Mouse (Mus musculus) liver, embryonic 15.5 days (tissue): ENCODE data around the gene Timm13. TPM values are rescaled to one million over a fixed set of nuclear protein-coding genes. Genes with fewer than 3 reads are reported as not detected.

Experiments used
- ATAC-seq: fragments of 200-750 bp; cut with Nextera tagmentation; 2 replicates; pipeline ENCODE4 v1.8.0; 2017; ENCODE audit warnings: moderate number of reproducible peaks, mild to moderate bottlenecking, moderate library complexity; ENCODE audit not compliant: insufficient read depth
- H3K27ac ChIP-seq: fragments of 300-500 bp; sonication (generic); replicated peaks from 2 replicates; pipeline ENCODE4 v1.5.1; 2015; ENCODE audit warnings: mild to moderate bottlenecking, inconsistent platforms
- H3K27me3 ChIP-seq: fragments of 300-500 bp; sonication (generic); 2 replicates; pipeline ENCODE4 v1.6.1; 2015; ENCODE audit warnings: mild to moderate bottlenecking, inconsistent platforms
- H3K36me3 ChIP-seq: fragments of 300-500 bp; sonication (generic); replicated peaks from 2 replicates; pipeline ENCODE4 v1.6.1; 2015; ENCODE audit warnings: moderate library complexity, mild to moderate bottlenecking, inconsistent platforms
- H3K4me1 ChIP-seq: fragments of 300-500 bp; sonication (generic); replicated peaks from 2 replicates; pipeline ENCODE4 v1.6.1; 2015; ENCODE audit warnings: inconsistent platforms
- H3K4me2 ChIP-seq: fragments of 300-500 bp; sonication (generic); 2 replicates; pipeline ENCODE4 v1.6.1; 2015; ENCODE audit warnings: moderate library complexity, mild to moderate bottlenecking, inconsistent platforms
- H3K4me3 ChIP-seq: fragments of 300-500 bp; sonication (generic); replicated peaks from 2 replicates; pipeline ENCODE4 v1.5.1; 2015; ENCODE audit warnings: mild to moderate bottlenecking, inconsistent platforms
- H3K9ac ChIP-seq: fragments of 300-500 bp; sonication (generic); 2 replicates; pipeline ENCODE4 v1.6.1; 2015; ENCODE audit warnings: moderate library complexity, mild to moderate bottlenecking, inconsistent platforms
- H3K9me3 ChIP-seq: fragments of 300-500 bp; sonication (generic); replicated peaks from 2 replicates; pipeline ENCODE4 v1.6.1; 2016; ENCODE audit warnings: inconsistent platforms
- WGBS: fragments of 180-500 bp; shearing (Covaris S2); methylation state at CpG from one replicate; pipeline ENCODE4 v1.1.7; 2015; ENCODE audit warnings: mixed read lengths; ENCODE audit not compliant: insufficient replicate concordance; 5-methylcytosine and 5-hydroxymethylcytosine counted together
- polyA plus RNA-seq: library from polyadenylated mRNA; unstranded; fragments of >200 nt; fragmentation: Nextera tagmentation; extraction: Ambion mirVana; gene quantifications from 2 replicates; pipeline ENCODE4 v1.2.1, GENCODE M21; 2015

The Timm13 gene
- 163 and 165 TPM in 2 replicates for polyA plus RNA-seq

GRCm38 (mm10) chr10:80900318-80901247 lies at the start of gene Timm13:
Gene Timm13, minus strand, starts transcription at chr10:80900969.
- no peaks in the 10 kb centered on the region for H3K27me3 ChIP-seq
- ATAC-seq: peak; percentile 92
- peak within 1 kb of the TSS; percentile 85 for H3K9ac ChIP-seq
- no peaks in the 10 kb centered on the region for H3K9me3 ChIP-seq
- peak within 1 kb of the TSS; percentile 99 for H3K4me3 ChIP-seq
- WGBS: under 1% methylated on average over 72 of the region's 72 CpGs
- H3K4me2 ChIP-seq: peak within 1 kb of the TSS; percentile 98
- peaks cover 23% of the 10 kb centered on the region for H3K4me1 ChIP-seq
- H3K36me3 ChIP-seq: peaks cover 48% of the 10 kb centered on the region
- peak within 1 kb of the TSS; percentile 88 for H3K27ac ChIP-seq

- 22% methylated on average over 5 of the region's 5 CpGs for WGBS
- ATAC-seq: no peak
- peaks cover 36% of the 10 kb centered on the region for H3K4me1 ChIP-seq
Measured at GRCm38 (mm10) chr10:80950314-80950713, 49.5 kb upstream of the Timm13 start.

GRCm38 (mm10) chr10:80949081-80949480 lies 48.3 kb upstream of the Timm13 start:
- H3K27ac ChIP-seq: no peak overlapping the region
- no peak overlapping the region for H3K4me3 ChIP-seq
- no peaks in the 10 kb centered on the region for H3K36me3 ChIP-seq
- peaks cover 32% of the 10 kb centered on the region for H3K4me1 ChIP-seq
- no peak overlapping the region for H3K9ac ChIP-seq
- WGBS: 65% methylated on average over 3 of the region's 3 CpGs
- no peak for ATAC-seq
- H3K4me2 ChIP-seq: no peak overlapping the region
- H3K27me3 ChIP-seq: peaks cover 6% of the 10 kb centered on the region; the same call in 1 of the 2 replicates
- H3K9me3 ChIP-seq: no peaks in the 10 kb centered on the region

More at GRCm38 (mm10) chr10:80950314-80950713, 49.5 kb upstream of the Timm13 start:
- Histone ChIP-seq H3K27ac (no peak overlapping the region), H3K9me3 (no peaks in the 10 kb centered on the region), H3K4me2 (no peak overlapping the region), H3K9ac (no peak overlapping the region), H3K36me3 (no peaks in the 10 kb centered on the region), H3K4me3 (no peak overlapping the region), H3K27me3 (peaks cover 6% of the 10 kb centered on the region; the same call in 1 of the 2 replicates)

- ATAC-seq: no peak
- peaks cover 6% of the 10 kb centered on the region; the same call in 1 of the 2 replicates for H3K27me3 ChIP-seq
- H3K9ac ChIP-seq: no peak overlapping the region
- no peak overlapping the region for H3K4me3 ChIP-seq
- peaks cover 32% of the 10 kb centered on the region for H3K4me1 ChIP-seq
- no peaks in the 10 kb centered on the region for H3K9me3 ChIP-seq
- 12% methylated on average over 6 of the region's 6 CpGs for WGBS
- no peak overlapping the region for H3K4me2 ChIP-seq
- no peaks in the 10 kb centered on the region for H3K36me3 ChIP-seq
- H3K27ac ChIP-seq: no peak overlapping the region
Measured at GRCm38 (mm10) chr10:80948570-80948969, 47.8 kb upstream of the Timm13 start.

GRCm38 (mm10) chr10:80947802-80948201 lies 47.0 kb upstream of the Timm13 start:
- no peak overlapping the region for H3K9ac ChIP-seq
- H3K36me3 ChIP-seq: no peaks in the 10 kb centered on the region
- no peak overlapping the region for H3K27ac ChIP-seq
- H3K4me2 ChIP-seq: no peak overlapping the region
- peaks cover 40% of the 10 kb centered on the region for H3K4me1 ChIP-seq
- H3K4me3 ChIP-seq: no peak overlapping the region
- H3K9me3 ChIP-seq: no peaks in the 10 kb centered on the region
- 54% methylated on average over 2 of the region's 2 CpGs for WGBS
- ATAC-seq: no peak
- peaks cover 4% of the 10 kb centered on the region; the same call in 1 of the 2 replicates for H3K27me3 ChIP-seq

- ATAC-seq: no peak
- H3K36me3 ChIP-seq: no peaks in the 10 kb centered on the region
- no peak overlapping the region for H3K4me2 ChIP-seq
- H3K9ac ChIP-seq: no peak overlapping the region
- H3K27ac ChIP-seq: no peak overlapping the region
- H3K27me3 ChIP-seq: peaks cover 4% of the 10 kb centered on the region; the same call in 1 of the 2 replicates
- no peak overlapping the region for H3K4me3 ChIP-seq
- WGBS: 53% methylated on average over 14 of the region's 14 CpGs
- H3K9me3 ChIP-seq: no peaks in the 10 kb centered on the region
- peaks cover 41% of the 10 kb centered on the region for H3K4me1 ChIP-seq
Measured at GRCm38 (mm10) chr10:80946684-80947437, 46.1 kb upstream of the Timm13 start.

- WGBS: 61% methylated on average over 5 of the region's 5 CpGs
- Histone ChIP-seq H3K4me1 (peaks cover 50% of the 10 kb centered on the region), H3K4me3 (no peak overlapping the region)
Measured at GRCm38 (mm10) chr10:80944231-80944630, 43.5 kb upstream of the Timm13 start.

GRCm38 (mm10) chr10:80943701-80944100 lies 42.9 kb upstream of the Timm13 start:
- ATAC-seq: no peak
- no peak overlapping the region for H3K4me2 ChIP-seq
- no peak overlapping the region for H3K27ac ChIP-seq
- no peak overlapping the region for H3K4me3 ChIP-seq
- H3K9me3 ChIP-seq: no peaks in the 10 kb centered on the region
- no peak overlapping the region for H3K9ac ChIP-seq
- 71% methylated on average over 9 of the region's 9 CpGs for WGBS
- peaks cover 30% of the 10 kb centered on the region for H3K27me3 ChIP-seq
- peaks cover 50% of the 10 kb centered on the region for H3K4me1 ChIP-seq
- H3K36me3 ChIP-seq: no peaks in the 10 kb centered on the region

More at GRCm38 (mm10) chr10:80944231-80944630, 43.5 kb upstream of the Timm13 start:
- Histone ChIP-seq H3K9ac (no peak overlapping the region), H3K9me3 (no peaks in the 10 kb centered on the region), H3K36me3 (no peaks in the 10 kb centered on the region), H3K27ac (no peak overlapping the region), H3K4me2 (no peak overlapping the region), H3K27me3 (peaks cover 25% of the 10 kb centered on the region)
- ATAC-seq: no peak

- H3K9me3 ChIP-seq: no peaks in the 10 kb centered on the region
- H3K4me1 ChIP-seq: peaks cover 48% of the 10 kb centered on the region
- peaks cover 38% of the 10 kb centered on the region for H3K27me3 ChIP-seq
- WGBS: 16% methylated on average over 8 of the region's 8 CpGs
- H3K4me2 ChIP-seq: no peak overlapping the region
- no peak overlapping the region for H3K4me3 ChIP-seq
- ATAC-seq: no peak
- H3K9ac ChIP-seq: no peak overlapping the region
- H3K27ac ChIP-seq: no peak overlapping the region
- H3K36me3 ChIP-seq: no peaks in the 10 kb centered on the region
Measured at GRCm38 (mm10) chr10:80942919-80943318, 42.1 kb upstream of the Timm13 start.

GRCm38 (mm10) chr10:80940988-80941347 lies 40.2 kb upstream of the Timm13 start:
- Histone ChIP-seq H3K4me3 (no peak overlapping the region), H3K4me1 (peaks cover 64% of the 10 kb centered on the region), H3K9me3 (no peaks in the 10 kb centered on the region), H3K36me3 (no peaks in the 10 kb centered on the region), H3K27ac (peak overlapping the region; percentile 29; the same call in 1 of the 2 replicates), H3K4me2 (no peak overlapping the region), H3K27me3 (peaks cover 57% of the 10 kb centered on the region), H3K9ac (no peak overlapping the region)
- 7% methylated on average over 2 of the region's 2 CpGs for WGBS
- no peak for ATAC-seq
